Mouse (Mus musculus) frontal cortex, postnatal 25 days (tissue): ENCODE data around the gene Ly86.

Experiments
- DNase-seq, 2 experiments: peaks; one replicate each; pipeline ENCODE4 v3.0.0; 2022; ENCODE audit warnings: low spot score in 2 of 2

Gene Ly86

DNA sequence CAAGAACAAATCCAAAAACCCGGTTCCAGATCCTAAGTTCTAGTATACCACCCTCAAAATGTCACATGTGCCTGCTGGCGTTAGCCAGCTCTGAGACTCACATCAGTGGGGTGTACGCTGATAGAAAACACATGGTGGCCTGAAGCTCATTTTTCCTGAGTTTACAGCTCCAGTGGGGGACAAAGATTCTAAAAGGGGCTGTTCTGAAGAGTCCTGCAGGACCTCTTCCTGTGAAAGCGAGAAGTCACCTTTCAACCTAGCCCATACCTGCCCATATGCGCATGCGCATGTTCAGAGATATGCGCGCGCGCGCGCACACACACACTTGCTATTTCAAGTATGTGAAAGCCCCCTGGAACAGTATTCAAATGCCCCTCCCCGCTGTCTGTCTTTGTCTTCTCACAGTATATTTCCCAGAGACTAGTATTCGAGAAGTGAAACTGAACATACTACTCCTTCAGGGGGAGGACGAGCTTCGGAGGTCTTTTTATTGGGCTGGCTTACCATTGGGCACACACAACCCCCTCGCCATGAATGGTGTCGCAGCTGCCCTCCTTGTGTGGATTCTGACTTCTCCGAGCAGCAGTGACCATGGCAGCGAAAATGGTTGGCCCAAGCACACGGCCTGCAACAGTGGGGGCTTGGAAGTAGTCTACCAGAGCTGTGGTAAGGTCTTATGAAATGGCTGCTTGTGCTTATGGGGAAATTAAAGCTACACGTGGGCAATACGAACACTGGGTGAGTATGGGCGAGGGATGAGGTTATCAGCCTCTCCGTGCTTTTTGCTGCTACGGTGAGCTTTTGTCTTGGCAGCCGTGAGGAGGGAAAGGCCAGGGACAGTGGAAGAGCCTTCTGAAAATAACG, at the start of gene Ly86:
TSS of gene Ly86 (plus strand) at position 300 of the 864 bp plus-strand sequence.
- no peak for DNase-seq

DNA sequence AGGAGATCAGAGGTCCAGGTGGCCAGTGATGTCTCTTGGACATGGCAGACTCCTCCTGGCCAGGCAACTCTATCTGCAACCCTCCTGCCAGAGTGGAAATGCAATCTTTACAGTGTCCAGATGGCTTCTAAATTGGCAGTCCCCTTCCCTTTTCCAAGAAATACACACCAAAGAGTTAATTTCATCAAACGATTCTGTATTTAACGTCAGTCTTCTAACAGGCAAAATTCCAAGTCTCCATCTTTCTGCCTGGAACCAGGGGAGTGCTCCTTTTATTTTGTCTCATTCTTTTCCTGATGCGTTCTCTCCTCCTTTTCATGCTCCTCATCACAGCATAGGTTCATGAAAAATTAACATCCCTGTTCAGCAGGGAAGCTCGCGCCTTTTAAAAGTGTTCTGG, 47.1 kb upstream of the Ly86 start:
- no peak for DNase-seq

DNA sequence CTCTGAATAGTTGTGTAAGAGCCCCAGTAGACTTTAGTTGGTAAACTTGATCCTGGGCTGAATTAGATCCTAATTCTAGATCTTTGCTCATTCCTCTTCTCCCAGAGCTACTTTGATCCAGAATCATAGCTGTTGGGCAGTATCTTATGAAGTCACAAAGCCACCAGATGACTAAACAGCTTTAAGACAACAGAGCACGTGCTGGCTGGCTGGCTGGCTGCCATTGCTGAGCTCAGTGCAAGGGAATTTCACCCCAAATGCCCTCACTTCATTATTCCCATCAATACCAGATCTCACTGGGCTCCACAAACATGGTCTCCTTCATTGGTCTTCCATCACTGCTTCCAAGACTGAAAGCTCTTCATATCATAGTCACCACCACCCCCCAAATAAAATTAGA, 46.2 kb upstream of the Ly86 start:
- no peak for DNase-seq

DNA sequence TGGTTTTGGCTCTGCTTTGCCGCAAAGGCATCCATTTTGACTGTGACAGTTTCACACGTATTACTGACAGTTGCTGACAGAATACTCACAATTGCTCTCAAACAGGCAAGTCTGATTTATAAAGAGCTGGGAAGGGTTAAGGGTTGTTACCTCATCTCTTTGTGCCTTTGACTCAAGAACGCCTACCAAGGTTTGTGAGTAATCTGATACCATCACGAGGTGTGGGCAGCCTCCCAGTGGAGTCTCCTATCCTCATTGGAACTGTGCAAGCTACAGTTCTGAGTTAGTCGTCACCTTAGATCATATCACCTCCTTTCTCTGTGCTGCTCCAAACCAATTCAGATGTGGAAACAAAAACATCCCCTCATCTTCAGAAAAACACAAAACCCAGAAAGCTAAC, 42.1 kb upstream of the Ly86 start:
- no peak for DNase-seq

DNA sequence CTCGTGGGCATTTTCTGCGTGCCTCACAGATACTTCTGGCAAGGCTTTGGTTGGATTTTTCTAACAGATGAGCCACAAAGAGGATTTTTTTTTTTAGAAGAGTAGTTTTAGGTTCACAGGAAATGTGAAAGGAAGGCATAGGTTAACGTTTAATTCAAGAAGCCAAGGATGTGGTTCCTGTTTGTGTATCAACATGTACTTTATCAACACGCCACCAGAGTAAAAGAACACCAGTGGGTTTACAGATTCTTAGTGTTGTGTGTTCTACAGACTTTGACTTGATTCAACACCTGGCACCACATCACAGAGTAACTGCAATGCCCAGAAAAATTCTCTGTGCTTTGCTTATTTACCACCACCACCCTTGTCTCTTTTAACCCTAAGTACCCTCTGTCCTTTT, 37.0 kb upstream of the Ly86 start:
- DNase-seq: no peak

DNA sequence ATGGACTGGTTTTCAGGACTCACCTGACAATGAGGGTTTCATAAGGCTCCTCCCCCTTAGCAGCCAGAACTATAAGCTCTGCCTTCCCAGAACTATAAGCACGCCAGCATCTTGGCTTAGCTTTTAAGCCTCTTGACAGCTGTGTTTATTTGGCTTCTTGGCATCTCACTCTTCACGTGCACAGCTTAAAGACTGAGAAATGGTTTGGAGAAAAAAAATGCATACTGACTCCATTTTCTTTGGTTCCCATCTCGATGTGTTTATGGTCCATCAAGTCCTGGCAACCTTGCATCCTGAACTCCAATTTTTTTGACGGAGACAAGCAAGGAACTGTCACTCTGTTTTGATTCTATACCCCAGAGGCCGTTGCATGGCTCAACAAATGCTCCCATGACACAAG, 35.7 kb upstream of the Ly86 start:
- DNase-seq: no peak

DNA sequence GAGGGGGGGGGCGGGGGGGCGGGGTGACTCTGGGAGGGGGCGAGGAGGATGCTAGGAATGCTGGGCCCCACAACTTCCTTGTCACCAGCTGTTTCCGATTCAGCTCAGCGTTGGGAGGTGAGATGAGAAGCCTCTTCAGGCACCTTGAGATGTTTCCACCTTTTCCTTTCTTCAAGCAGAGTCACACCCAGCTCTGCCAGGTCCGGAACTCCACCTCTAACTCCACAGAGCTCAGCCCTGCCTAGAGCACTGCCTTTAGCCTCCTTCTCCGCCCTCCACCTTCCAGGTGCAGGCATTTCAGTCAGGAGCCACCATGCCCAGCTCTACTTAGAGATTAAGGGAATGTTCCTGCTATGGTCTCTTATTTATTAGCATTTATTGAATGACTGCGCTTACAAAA, 34.7 kb upstream of the Ly86 start:
- no peak for DNase-seq

DNA sequence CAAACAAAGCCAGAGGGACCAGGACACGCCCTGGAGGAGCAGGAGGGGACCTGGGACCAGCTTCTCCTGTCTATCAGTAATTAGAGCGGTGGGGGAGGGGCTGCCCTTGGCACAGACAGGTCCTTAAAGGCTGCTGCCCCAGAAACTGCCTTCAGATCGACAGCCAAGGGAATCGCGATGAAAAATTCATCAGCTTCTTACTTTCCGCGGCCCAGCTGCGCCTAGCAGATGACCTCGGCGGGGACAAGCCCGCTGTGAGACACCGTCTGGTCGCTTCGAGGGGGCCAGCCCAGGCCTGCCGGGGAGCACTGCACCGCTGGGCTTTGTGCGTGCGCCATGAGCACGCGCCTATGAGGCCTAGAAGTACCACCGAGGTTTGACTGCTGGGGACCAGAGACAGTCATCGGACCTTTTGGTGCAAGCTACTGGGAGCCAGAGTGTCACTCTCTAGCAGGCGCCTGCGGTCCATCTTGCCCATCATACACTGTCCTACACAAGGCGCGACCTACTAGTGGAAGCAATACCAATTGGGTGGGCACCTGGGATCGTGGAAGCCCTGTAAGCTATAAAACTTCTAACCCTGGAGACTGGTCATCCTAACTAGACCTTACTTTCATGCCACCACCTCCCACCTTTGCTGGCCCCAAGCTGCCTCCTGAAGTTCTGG, 33.3 kb upstream of the Ly86 start:
- DNase-seq: no peak

DNA sequence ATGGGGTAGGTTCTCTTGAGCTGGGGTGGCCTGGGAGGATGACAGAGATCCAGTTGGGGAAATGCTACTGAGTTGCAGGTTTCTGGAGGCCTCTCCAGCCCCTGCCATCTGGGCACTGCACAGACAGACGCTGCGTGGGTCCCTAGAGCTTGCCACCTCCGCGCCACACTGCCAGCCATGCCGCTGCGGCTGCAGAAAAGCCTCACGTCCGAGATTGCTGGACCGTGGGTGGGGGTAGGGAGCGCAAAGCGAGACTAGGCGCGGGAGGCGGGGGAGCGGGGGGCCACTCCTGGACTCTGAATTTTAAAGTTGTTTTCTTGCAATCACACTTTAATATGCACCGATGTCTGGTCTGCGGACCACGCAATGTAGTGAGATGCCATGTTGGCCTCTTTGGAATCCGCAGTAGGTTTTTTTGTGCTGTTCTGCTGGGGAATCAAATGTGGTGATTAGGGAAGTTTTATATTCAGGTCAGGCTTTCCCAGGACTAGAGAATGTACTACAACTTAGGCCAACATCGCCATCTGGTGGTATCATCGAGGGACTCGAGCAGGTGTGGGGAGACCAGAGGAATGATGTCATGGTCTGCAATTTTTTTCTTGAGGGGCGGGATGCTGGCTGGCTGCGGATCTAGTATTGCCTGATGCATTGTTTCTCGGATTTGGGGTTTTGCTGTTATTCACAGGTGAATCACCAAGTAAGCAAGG, 32.6 kb upstream of the Ly86 start:
- DNase-seq: peak; percentile 93 to 94

DNA sequence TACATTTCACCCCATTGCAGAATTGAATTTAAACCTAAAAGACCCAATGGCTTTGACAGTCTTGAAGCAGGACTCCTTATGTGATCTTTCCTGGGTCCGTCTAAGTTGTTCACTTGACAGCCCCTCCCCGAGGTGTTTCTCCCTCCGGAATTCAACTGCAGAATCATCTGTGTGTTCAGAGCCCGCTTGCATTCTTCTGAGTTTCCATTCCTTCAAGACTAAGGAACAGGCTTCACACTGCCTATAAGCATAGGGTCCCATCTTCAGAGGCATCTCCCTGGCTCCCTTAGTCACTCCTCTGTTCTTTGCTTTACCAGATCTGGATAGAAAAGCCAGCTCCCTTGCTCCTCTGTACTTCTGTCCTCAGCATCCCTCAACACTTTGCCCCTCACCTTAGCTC, 32.1 kb upstream of the Ly86 start:
- no peak for DNase-seq

DNA sequence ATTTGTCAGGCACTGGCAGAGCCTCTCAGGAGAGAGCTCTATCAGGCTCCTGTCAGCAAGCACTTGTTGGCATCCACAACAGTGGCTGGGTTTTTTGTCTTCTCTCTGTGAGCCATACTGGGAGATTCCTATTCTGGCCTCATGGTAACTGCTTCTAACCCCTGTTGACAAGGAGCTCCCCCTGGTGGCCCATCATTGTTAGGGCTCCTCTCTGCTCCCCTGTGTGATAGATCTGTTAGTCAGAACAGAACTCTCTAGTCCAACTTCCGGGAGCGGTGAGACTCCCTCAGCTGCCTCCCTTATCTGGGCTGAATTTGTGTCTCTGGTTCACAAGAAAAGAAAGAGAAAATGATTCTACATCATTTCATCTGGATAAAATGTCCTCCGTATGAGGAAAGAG, 19.5 kb upstream of the Ly86 start:
- peak in 1 of 2 experiments; percentile 44 for DNase-seq

DNA sequence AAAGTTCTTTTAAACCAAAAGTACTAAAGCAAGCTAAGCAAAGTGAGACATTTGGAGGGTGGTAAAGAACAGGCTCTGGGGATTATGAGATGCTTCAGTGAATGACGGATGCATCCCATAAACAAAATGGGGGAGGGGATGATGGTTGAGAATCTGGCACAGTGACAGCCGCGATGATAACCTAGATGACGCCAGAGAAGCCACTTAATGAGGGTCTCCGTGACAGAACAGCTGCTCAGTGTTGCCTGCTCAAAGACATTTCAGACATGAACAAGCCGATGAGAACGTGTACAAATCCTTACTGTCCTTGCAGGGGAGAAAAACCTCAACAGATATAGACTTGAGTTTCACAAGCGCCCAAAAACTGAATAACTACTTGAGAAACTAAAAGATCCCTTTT, 15.3 kb upstream of the Ly86 start:
- no peak for DNase-seq

DNA sequence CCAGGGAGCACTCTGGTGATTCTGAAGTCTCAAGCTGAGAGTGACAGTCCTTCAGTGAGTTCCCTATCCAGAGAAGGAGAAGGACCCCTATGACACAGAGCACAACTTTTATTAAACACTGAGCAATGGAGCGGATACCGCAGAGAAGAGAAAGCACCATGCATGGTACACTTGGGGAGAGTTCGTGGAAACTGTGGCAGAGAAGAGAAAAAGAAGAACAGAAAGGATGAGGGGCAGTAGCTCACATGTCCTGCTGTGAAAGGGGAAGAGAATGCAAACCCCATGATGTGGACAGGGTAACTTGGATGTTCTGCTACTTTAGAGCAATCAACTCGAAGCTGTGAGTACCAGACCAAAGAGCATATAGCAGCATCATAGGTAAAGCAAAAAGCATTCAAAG, 14.0 kb upstream of the Ly86 start:
- no peak for DNase-seq

DNA sequence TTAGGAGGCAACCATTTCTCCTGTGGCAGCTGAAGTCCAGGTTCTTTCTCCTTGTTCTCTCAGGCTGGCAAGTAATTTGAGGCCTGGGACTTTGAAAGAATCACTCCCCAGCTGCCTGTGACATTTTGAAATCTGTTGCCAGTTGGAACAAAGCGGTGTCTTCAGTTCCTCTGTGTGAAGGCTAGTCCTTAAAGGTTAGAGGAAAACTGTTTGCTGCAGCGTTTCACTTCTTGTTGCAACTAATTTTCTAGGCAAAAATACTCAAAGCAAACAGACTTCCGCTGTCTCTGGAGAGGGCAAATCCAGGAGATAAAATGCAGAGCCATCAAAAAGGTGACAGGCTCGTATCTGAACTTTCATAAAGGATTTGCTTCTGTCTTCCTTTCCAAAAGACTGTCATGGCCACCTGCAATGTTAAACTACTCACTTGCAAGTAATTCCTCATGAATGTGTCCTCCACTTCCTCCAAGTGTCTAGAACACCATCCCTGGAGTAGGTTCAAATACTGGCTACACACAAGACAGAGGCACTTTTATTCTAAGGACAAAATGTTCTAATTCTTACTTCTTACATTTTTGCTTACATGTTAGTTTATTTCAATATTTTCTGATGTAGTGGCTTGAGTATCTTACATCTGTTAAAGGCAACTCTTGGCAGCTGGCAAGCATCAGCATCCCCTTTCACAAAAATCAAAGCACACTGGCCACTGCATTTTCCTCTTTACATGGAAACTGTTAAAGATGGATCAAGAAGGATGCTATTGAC, 12.0 kb upstream of the Ly86 start:
- DNase-seq: no peak

DNA sequence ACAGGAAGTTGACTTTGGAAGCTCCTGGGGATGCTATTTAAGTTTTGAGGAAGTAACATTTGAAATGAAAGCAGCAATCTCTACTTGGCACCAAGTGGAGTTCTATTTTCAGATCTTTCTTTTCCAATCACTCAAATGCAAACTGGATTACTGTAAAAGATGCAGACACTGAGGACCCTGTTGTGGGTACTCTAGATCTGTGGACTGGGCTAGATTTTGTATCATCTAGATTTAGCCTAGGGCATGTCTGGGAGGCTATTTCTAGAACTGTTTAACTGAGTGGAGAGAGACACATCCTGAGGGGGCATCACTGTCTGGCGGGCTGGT, 11.5 kb upstream of the Ly86 start:
- DNase-seq: no peak

DNA sequence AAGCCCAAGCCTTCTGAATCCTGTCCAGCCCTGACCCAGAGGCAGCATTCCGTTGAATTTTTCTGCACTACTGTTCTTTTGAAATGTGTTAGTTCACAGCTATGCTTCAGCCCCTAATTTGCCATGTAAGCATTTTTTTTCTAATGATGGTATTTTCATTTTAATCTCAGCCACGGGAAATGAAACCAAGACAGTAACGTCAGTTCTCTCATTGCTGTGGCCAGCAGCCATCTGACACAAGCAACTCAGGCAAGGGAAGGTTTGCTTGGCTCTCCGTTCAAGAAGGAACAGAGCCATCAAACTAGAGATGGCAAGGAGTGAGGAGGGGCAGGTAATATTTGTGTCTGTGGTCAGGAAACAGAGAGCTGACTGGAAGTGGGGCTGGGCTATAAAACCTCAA, 7.7 kb upstream of the Ly86 start:
- DNase-seq: no peak

DNA sequence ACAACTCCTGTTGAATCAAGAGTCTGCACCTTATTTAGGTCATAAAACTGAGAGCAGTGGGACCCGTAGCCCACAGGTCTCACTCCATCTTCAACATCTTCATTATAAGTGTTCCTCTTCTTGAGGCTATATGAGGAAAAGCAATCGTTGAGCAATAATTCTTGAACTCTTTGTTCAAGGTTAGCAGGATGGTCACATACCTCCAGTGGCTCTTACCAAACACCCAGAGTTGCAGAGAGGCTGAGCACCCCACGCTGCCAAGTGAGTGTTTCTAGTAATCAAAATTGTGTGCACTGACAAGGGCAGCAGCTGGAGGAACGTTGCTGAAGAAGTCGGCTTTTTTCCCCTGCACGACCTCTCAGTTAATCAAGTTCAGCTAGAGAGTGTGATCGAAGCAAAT, 7.1 kb upstream of the Ly86 start:
- no peak for DNase-seq

DNA sequence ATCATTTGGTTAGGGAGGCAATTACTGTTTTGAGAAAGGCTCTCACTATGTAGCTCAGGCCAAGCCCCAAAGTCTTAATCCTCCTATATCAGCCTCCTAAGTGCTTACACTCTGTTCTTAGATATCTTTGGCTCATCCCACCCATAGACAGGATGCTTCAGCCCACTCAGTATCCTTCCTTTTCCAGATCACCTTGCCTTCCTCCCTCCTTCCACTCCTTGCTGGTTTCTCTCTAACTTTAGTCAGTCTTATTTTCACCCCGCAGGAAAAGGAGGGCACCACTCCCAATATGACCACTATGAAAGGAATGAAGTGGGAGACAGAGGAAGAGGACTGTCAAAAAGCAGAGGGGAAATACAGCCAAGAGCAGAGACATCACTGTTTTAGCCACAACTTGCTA, 2.2 kb upstream of the Ly86 start:
- DNase-seq: no peak

DNA sequence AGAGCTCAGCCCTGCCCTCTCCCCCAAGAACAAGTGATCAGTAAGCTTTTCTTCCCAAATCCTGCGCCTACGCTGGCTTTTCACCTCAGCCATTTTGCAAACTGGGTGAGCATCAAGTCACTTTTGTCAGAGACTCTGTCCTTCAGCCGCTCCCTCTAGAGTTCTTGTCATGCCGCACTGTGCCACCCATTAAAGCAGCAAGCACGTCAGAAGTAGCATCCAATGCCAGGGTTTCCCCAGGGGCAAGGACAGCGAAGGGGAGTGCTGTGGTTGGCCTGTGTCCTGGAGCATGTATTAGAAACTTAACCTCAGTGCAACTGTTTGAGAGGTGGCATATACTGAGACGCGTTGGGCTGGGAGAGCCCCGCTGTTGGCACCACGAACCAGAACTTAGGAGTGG, 815 bp downstream of the Ly86 start:
- no peak for DNase-seq

DNA sequence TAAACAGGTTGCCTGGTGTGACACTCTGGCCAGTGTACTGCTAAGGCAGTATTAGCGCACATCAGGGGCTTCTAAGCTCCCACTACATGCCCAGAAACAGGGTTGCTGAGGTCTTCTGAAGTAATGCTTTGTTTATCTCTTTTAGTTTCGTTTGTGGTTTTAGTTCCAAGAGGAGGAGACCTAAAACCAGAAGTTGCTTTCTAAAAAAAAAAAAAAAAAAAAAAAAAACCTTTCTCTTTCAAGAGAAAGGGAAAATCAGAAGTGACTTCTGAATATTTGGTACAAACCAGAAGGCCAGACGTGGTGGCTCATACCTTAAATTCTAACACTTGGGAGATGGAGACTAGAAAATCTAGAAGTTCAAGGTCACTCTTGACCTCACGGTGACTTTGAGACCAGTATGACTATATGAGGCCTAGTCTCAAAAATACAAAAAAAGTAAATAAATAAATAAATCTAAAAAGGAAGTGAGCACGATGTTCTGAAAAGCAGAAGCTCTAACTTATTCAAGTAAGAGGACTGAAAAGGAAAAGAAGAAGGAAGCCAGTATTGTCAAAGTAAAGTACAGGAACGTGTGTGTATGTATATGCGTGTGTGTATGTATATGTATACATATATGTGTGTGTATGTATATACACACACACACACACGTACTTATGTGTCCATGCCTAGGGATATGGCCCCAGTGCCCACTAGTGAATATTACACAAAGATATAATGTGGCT, 3.0 kb downstream of the Ly86 start:
- DNase-seq: no peak

DNA sequence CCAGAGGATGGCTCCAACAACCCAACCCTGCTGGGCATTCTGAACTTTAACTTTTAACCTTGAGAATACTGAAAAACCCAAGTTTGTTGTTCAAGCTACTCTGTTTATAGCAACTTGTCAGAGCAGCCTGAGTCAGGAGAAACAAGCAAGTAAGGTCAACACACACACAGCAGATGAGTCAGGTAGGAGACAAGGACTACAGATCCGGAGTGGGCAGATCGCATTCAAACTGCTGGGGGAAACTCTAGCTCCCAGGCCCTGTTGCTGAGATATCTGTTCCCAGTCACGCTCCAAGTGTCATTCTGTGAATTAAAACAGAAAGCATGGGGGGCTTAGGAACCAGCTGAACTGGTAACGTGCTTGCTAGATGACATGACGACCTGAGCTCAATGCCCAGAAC, 4.0 kb downstream of the Ly86 start:
- no peak for DNase-seq

DNA sequence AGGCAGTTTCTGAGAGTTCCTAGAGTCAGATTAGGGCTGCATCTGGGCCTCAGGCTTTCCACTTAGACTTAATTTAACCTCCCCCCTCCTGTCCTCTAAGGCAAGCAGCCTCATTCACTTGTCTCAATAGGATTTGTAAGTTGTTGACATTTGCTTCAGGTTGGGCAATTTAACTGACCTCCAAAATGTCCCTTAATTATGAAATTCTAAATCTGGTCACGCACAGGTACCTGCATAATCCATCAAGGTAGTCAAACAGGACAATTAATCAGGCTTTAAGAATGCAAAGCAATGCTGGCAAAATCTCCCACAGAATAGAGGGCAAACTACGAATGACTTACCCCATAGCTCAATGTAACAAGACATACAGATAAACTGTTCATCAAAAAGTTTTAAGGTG, 8.0 kb downstream of the Ly86 start:
- DNase-seq: no peak
